Comparison of ENCODE assay signal across 25 mouse cellular contexts in genomic region chr12:95315151-95315750, GRCm38 (mm10).
"Had no signal": no experiment of that assay in that cellular context is flagged by ENCODE, and none has a peak within 500 bp of the region (broad histone marks: within the 10 kb centered on the region; RNA-seq: fewer than 3 reads in every experiment).

No protein-coding gene starts in this region.

- H3K27ac ChIP-seq: gastrocnemius, adult 2 months; heart, embryonic 10.5 days; hindbrain, embryonic 10.5 days; hindbrain, embryonic 12.5 days; hindbrain, embryonic 14.5 days; intestine, embryonic 15.5 days; layer of hippocampus, adult 2 months; limb, embryonic 13.5 days; limb, embryonic 15.5 days; liver, embryonic 12.5 days; liver, embryonic 14.5 days had no signal

- H3K9ac ChIP-seq: heart, embryonic 12.5 days; hindbrain, embryonic 12.5 days; hindbrain, embryonic 14.5 days; intestine, embryonic 15.5 days; limb, embryonic 13.5 days; limb, embryonic 15.5 days; liver, embryonic 12.5 days; liver, embryonic 14.5 days had no signal

- DNase-seq: gastrocnemius, adult 2 months; gastrocnemius, postnatal 10 days; gastrocnemius, postnatal 25 days; heart, adult 18-20 months; heart, postnatal 10 days; heart, postnatal 4 days; kidney, adult 18-20 months; kidney, adult 8-10 months; kidney, postnatal 10 days; kidney, postnatal 25 days; kidney, postnatal 4 days had no signal

- H3K36me3 ChIP-seq: heart, embryonic 10.5 days; heart, embryonic 12.5 days; hindbrain, embryonic 10.5 days; hindbrain, embryonic 12.5 days; intestine, embryonic 15.5 days; limb, embryonic 13.5 days; limb, embryonic 15.5 days; liver, embryonic 12.5 days had no signal

- H3K4me1 ChIP-seq: heart, embryonic 10.5 days; heart, embryonic 12.5 days; hindbrain, embryonic 10.5 days; hindbrain, embryonic 12.5 days; intestine, embryonic 15.5 days; limb, embryonic 13.5 days; limb, embryonic 15.5 days; liver, embryonic 12.5 days had no signal

- H3K4me2 ChIP-seq: heart, embryonic 12.5 days; hindbrain, embryonic 12.5 days; hindbrain, embryonic 14.5 days; intestine, embryonic 15.5 days; limb, embryonic 13.5 days; limb, embryonic 15.5 days; liver, embryonic 12.5 days had no signal

- ATAC-seq: hindbrain, embryonic 16.5 days; inflammation-experienced regulatory T-cells, adult 6 months; intestine, embryonic 15.5 days; intestine, postnatal 0 days; liver, embryonic 12.5 days had no signal

- H3K4me3 ChIP-seq: gastrocnemius, adult 2 months; heart, embryonic 10.5 days; heart, embryonic 12.5 days; hindbrain, embryonic 10.5 days; hindbrain, embryonic 12.5 days; intestine, embryonic 15.5 days; layer of hippocampus, adult 2 months; limb, embryonic 13.5 days; limb, embryonic 15.5 days; liver, embryonic 12.5 days had no signal

- H3K27me3 ChIP-seq: heart, embryonic 12.5 days; hindbrain, embryonic 12.5 days; intestine, embryonic 15.5 days; limb, embryonic 13.5 days; limb, embryonic 15.5 days; liver, embryonic 12.5 days had no signal

- H3K9me3 ChIP-seq: heart, embryonic 10.5 days; heart, embryonic 12.5 days; hindbrain, embryonic 10.5 days; hindbrain, embryonic 12.5 days; intestine, embryonic 15.5 days; limb, embryonic 13.5 days; limb, embryonic 15.5 days; liver, embryonic 12.5 days had no signal
